ENCODE assay signal across 8 mouse cellular contexts in the genomic region with DNA sequence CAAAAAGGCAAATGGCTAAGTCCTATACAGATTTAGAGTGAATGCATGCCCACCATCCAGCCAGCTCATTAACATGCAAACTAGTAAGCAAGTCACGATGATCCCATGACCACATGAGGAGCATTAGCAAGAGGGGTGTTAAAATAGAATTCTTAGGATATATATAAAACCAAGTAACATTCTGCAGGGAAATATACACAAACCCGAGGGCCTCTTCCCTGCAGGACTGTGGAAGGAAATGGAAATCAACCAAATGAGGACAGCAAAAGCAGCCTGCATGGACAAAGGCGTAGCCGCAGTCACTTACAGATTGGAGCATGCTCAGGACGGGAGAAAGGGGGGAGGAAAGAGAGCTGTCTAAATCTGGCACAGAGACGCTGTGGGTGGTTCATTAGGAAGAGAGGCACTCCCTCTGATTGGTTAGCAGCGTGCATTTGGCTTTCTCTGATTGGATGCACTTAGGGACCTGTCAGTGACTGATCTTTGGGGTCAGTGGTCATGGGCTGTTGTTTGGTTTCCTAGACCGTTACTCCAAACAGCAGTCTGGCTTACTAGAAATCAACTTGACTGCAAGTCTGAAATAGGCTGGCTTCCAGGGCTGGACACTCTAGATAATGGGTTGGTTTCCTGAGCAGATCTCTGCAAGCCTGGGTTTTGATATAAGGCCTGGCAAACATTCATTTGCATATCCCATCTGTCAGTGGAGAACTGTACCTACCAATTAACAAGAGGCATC.
A peak's percentile ranks its signal among the peaks of the same experiment; 100 is the strongest.
DNase-seq lines count a peak whose midpoint lies in the region; ATAC-seq lines count a peak whose summit lies in the region.

No protein-coding gene starts in this region.

- H3K9ac ChIP-seq in liver, embryonic 15.5 days: no peak overlapping the region
- no peak overlapping the region for H3K9ac ChIP-seq in neural tube, embryonic 11.5 days (ENCODE audit: low read length)

- H3K27me3 ChIP-seq in liver, embryonic 15.5 days: no peaks in the 10 kb centered on the region
- H3K27me3 ChIP-seq in neural tube, embryonic 11.5 days (ENCODE audit: control insufficient read depth, insufficient read depth, low read length): no peaks in the 10 kb centered on the region

- H3K4me3 ChIP-seq in liver, embryonic 15.5 days (replicated peaks): no peak overlapping the region
- H3K4me3 ChIP-seq in neural tube, embryonic 11.5 days (ENCODE audit: low read depth, low read length): no peak overlapping the region

- H3K9me3 ChIP-seq in liver, embryonic 15.5 days (replicated peaks): no peaks in the 10 kb centered on the region
- H3K9me3 ChIP-seq in neural tube, embryonic 11.5 days (ENCODE audit: control insufficient read depth, low read length): no peaks in the 10 kb centered on the region

- no peak overlapping the region for H3K4me2 ChIP-seq in liver, embryonic 15.5 days
- H3K4me2 ChIP-seq in neural tube, embryonic 11.5 days (ENCODE audit: low read depth): no peak overlapping the region

- peak; percentile 86 for ATAC-seq in common myeloid progenitor, adult 5-6 weeks (replicated peaks; ENCODE audit: low read depth, poor library complexity, severe bottlenecking)
- ATAC-seq in liver, embryonic 15.5 days (ENCODE audit: insufficient read depth): peak; percentile 83
- ATAC-seq in neural tube, embryonic 11.5 days (ENCODE audit: insufficient read depth, low FRiP score, low TSS enrichment): peak; percentile 83

- no peaks in the 10 kb centered on the region for H3K36me3 ChIP-seq in liver, embryonic 15.5 days (replicated peaks)
- no peaks in the 10 kb centered on the region for H3K36me3 ChIP-seq in neural tube, embryonic 11.5 days (ENCODE audit: control insufficient read depth, insufficient read depth, low read length)

- 5% methylated on average over 8 of the region's 8 CpGs for WGBS in liver, embryonic 15.5 days (ENCODE audit: insufficient replicate concordance)
- whole genome bisulfite sequencing in neural tube, embryonic 11.5 days: 40% methylated on average over 8 of the region's 8 CpGs

- H3K27ac ChIP-seq in liver, embryonic 15.5 days (replicated peaks): no peak overlapping the region
- no peak overlapping the region for H3K27ac ChIP-seq in neural tube, embryonic 11.5 days (ENCODE audit: low read depth, low read length)

- no peaks in the 10 kb centered on the region for H3K4me1 ChIP-seq in liver, embryonic 15.5 days (replicated peaks)
- H3K4me1 ChIP-seq in neural tube, embryonic 11.5 days (ENCODE audit: control insufficient read depth, insufficient read depth, low read length): peaks cover 7% of the 10 kb centered on the region

- DNase-seq in adrenal gland, adult 8-10 months: peak; percentile 12
- DNase-seq in heart, adult 9 months (ENCODE audit: low spot score in 2 of 2): peak; percentile 53 to 65
- DNase-seq in kidney, adult 18-20 months: peak; percentile 17
- peak; percentile 58 for DNase-seq in neural tube, embryonic 11.5 days (ENCODE audit: low spot score)
- no peak for DNase-seq in thymus, postnatal 0 days (ENCODE audit: low spot score)
- no peak for DNase-seq in urinary bladder, postnatal 4 days (ENCODE audit: low spot score in 2 of 2)

Comparison
In these comparisons a context has a peak if more than half of its experiments do, and no peak if none do; other contexts are left out.
1. DNase-seq: peak in adrenal gland, adult 8-10 months (single experiment), heart, adult 9 months (2 of 2), kidney, adult 18-20 months (single experiment) and neural tube, embryonic 11.5 days (single experiment); none in thymus, postnatal 0 days (single experiment) and urinary bladder, postnatal 4 days (0 of 2).
2. Peak in every context shown above with its lines, with median percentiles within 50 percentile points of each other: ATAC-seq.